Mouse (Mus musculus): ENCODE data around the gene Tmem52.
"Not testable (repeated sequence)": the region's sequence is repeated elsewhere in the genome, so short reads cannot be mapped to it uniquely, and the experiment has no call there.

Gene Tmem52

DNA sequence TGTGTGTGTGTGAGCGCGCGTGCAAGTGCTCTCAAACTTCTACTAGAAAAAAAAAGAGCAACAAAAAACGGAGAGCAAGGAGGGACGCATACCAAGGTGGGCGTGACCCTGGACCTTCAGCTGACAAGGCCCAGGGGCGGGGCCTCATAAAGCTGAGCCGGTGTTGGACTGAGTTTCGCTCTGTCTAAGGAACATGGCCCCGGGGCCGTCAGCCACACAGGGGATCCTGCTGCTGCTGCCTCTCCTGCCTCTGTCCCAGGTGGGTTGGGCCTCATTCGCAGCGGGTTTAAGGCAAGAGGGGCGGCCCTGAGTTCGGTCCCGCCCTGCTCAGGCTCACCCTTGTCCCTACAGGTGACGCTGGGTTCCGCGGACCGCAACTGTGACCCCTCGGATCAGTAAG lies at the start of gene Tmem52:
TSS of gene Tmem52 (plus strand) at position 163 of the 400 bp plus-strand sequence.
- no peak for DNase-seq

GRCm38 (mm10) chr4:155420137-155420536 lies 48.8 kb upstream of the Tmem52 start:
- DNase-seq: no peak

DNA sequence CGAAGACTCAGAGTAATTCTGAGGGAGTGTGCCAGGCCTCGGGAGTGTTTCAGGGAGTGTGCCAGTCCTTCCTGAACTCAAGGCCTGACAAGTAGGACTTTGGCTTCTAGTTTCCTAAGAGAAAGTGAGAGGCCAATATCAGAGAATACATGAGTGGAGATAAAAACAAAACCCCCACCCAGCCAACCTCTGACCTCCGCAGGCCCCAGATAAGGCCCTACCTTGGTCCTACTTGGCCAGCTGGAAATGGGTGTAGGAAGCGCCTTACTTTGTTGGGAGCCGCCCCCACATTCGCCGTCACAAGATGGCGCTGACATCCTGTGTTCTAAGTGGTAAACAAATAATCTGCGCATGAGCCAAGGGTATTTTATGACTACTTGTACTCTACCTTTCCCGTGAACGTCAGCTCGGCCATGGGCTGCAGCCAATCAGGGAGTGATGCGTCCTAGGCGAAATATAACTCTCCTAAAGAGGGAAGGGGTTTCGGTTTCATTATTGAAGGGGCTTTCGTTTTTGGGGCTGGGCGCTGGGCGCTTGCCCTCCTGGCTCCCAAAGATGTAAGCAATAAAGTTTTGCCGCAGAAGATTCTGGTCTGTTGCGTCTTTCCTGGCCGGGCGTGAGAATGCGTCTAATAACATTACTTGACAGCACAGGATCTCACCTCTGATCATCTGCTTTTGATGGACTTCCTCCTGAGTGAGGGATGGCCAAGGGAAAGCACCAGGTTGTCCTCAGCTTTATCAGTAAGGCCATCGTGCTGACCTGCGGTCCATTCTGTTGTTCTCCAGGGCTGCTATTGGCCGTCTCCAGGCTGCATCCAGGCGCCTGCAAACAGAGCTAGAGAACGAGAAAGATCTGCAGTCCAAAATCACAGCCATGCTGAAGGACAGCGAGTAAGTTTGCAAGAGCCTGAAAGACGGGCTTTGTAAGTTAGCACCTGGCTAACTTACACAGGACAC lies 47.2 kb upstream of the Tmem52 start:
- not testable (repeated sequence) for DNase-seq

- no peak for DNase-seq
These were observed 44.9 kb upstream of the Tmem52 start for GRCm38 (mm10) chr4:155423988-155424387.

GRCm38 (mm10) chr4:155426272-155426671 lies 42.6 kb upstream of the Tmem52 start:
- DNase-seq: no peak

GRCm38 (mm10) chr4:155428442-155428841 lies 40.5 kb upstream of the Tmem52 start:
- DNase-seq: no peak

DNA sequence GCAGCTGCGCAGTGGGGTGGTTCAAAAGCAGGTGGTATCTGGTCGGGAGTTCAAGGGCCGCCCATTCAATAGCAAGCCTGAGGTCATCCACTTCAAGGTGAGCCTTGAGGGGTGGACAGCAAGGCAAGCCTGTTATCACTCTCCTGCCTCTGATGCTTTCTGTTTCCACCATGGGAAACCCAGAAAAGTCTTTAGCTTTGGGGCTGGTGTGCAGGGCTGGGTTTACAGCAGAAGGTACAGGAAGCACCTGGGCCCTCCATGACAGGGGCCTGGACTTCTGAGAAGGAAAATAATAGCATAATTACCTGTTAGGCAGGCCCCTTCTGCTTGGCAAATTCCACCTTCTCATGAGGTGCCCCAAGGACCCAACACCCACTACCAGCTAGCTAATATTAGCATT lies 39.7 kb upstream of the Tmem52 start:
- DNase-seq: no peak

DNA sequence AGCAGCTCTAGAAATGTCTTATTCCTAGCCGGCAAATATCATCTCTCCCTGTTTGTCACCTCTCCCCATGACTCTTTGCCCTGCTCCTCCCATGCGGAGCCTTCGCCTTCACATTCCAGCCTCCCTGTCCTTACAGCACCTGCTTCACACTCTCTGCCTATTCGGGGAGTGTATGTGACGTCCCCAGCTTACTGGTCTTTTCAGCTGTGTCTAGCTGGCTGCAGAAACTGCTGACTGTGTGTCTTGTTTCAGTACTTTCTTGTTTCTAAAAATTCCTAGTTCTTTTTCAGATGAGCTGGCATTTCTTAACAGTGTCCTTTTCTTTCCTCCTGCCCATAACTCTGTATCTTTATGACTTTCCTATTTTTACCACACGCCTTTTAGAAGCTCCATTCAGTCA lies 36.6 kb upstream of the Tmem52 start:
- DNase-seq: no peak

DNA sequence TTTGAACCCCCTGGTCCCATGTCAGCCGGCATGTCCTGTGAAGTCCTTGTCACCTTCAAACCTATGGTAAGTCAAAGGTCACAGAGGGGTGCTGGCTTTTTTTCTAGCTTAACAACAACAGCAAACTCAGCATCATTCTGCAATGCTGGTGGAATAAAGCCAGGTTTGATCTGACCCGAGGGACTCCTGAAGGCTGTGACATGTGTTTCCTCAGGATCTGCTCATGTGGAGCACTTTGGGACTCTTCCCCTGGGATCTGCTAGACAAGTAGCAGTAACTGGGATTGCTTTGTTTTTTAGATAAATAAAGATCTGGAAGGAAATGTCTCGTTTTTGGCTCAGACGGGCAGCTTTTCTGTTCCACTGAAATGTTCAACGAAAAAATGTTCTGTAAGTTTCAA lies 34.9 kb upstream of the Tmem52 start:
- no peak for DNase-seq

DNA sequence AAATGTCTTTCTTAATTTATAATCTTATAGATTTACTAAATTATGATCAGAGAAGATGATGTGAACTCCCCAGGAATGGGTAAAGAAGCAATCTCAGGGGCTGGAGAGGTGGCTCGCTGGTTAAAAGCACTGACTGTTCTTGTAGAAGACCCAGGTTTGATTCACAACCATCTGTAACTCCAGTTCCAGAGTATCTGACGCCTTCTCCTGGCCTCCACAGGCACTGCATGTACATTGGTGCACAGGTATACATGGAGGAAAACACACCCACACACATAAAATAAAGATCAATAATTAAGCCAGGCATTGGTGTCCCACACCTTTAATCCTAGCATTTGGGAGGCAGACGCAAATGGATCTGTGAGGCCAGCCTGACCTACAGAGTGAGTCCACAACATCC lies 26.1 kb upstream of the Tmem52 start:
- DNase-seq: no peak

DNA sequence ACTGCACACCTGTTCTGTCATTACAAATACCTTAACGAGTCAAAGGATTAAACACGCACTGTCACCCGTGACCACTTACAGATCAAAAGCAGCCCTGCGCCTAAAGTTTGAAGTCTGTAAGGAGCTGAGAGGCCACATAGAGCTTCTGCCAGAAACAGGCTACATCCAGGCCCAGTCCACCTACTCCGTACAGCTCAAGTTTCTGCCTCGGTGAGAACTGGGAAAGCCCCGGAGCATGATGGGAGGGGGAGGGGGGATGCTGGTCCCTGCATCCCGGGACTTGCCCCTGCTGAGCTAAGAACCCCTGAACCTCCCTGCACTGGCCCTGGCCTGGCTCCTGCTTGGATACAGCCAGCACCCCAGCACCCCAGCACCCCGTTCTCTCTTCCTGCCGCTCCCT lies 17.3 kb upstream of the Tmem52 start:
- no peak for DNase-seq

DNA sequence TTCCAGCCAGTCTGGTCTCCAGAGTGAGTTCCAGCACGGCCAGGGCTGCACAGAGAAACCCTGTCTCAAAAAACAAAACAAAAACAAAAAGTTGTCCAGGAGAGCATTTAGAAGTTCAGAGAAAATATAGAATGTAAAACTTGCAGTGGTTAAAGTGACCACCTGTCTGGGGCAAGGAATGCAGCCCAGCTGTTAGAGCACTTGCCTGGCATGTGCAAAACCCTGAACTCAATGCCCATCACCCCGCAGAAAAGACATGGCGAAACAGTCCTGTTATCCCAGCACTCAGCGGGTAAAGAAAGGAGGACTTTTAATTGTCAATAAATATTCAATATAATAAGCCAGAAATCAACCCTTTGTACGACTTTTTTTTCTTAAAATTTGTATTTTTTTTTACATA lies 10.3 kb upstream of the Tmem52 start:
- no peak for DNase-seq

DNA sequence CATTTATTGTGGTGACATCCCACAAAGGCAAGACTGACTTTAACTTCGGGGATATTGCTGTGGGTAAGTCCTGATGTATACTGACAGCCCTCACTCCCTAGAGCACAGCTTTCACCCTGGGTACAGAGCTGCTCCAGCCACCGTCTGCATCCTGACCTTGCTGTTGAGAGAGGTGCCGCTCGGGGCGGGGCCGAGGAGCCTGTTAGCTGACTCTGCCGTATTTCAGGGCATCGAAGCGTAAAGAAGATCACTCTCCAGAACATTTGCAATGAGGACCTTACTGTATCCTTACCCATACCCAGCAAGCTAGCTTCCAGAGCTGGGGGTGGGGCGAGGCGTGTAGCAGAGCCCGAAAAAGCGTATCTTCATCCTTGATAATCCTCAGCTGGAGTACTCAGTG lies 5.9 kb upstream of the Tmem52 start:
- DNase-seq: no peak

DNA sequence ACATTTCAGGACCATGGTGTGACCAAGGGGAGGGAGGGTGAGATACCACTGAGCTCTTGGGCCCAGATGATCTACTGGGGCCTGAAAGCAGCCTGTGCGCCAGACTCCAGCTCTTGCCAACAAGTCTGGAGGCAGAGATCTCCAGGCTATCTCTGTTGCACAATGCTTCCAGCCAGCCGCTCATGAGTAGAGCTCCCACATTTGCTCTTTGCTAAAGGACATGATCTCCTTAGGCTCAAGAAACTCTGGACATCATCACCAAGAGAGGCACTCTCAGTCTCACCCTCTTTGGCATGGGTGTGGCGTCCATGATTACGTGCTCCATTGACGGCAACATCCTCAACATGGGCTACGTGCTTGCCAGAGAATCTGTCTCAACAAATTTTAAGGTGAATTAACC lies 5.3 kb upstream of the Tmem52 start:
- no peak for DNase-seq

DNA sequence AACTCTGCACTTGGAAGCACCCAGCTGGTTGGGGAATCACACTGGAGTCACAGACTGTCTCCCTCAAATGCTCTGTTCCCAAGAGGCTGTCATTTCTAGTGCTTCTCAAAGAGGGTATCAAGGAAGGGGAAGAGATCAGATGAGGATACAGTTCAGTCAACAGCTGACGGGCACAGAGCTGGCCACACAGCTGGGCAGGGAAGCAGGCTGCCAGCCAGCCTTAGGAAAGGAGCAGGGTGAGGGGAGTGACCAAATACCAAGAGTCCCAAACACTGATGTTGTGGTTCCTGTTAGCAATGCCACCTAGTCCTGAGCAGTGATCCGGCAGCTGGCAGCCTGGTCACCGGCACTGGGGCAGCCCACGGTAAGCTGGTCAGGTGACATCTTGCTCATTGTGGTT lies 4.9 kb upstream of the Tmem52 start:
- no peak for DNase-seq

GRCm38 (mm10) chr4:155465607-155466006 lies 3.3 kb upstream of the Tmem52 start:
- no peak for DNase-seq

DNA sequence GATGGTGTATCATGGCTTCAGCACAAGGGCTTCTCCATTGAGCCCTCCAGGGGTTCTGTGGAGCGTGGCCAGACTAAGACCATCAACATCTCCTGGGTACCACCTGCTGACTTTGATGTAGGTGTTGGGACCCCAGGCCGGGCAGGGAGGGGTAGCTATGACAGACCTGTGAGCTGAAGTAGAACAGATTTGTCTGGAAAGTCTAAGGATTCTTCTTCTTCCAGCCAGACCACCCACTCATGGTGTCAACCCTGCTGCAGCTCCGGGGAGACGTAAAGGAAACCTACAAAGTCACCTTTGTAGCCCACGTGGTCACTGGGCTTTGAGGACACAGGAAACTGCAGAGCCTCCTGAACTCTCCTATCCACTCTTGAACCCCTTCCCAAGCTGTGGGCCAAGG lies 2.8 kb upstream of the Tmem52 start:
- DNase-seq: no peak

- DNase-seq: no peak
These were observed 1.5 kb upstream of the Tmem52 start for GRCm38 (mm10) chr4:155467237-155468010.

- DNase-seq: no peak
These were observed 812 bp downstream of the Tmem52 start for GRCm38 (mm10) chr4:155469590-155470262.

DNA sequence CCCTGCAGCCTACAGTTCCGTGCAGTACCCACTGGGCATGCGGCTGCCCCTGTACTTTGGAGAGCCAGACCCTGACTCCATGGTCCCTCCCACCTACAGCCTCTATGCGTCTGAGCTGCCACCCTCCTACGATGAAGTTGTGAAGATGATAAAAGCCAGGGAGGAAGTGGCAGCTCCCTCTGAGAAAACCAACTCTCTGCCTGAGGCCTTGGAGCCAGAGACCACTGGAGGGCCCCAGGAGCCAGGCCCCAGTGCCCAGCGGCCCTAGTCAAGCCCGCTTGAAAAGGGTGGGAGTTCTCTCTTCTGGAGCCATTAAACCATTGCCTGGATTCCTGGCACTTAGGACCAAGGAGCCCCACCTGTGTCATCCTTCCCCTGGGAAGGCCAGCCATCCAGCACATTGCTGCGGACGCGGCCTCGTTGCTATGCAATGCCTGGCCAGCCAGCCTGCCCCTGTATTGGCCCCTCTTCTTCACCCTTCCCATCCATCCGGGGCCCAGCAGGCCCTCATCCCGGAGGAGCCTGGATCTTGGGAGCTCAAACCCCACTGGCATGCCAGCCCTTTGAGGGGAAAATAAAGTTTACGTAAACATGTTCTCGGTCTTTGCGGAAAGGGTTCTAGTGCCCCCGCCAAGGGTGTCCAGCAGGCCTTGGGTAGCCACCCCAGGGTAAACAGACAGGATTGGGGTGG lies 1.5 kb downstream of the Tmem52 start:
- DNase-seq: no peak

DNA sequence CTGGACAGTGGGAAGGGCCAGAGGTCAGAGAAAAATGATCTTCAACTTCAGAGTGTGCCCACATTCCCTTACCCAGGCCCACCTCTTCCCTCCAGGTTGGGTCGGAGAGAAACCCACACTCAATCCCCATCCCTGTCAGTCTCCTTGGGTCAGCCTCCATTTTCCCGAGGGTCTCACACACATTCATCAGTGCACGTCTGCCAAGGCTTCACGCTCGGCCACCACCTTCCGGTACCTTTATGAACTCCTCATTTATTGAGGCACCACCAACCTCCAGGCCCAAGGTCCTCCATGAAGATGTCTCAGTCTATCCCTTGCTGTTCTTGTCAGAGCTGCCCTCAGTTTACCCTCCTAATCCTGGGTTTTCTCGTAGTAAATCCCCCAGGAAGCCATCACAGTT lies 2.1 kb downstream of the Tmem52 start:
- DNase-seq: no peak

- DNase-seq: no peak
These were observed 2.5 kb downstream of the Tmem52 start for GRCm38 (mm10) chr4:155471406-155471805.
